Mouse (Mus musculus) small intestine, adult 2 months (tissue): ENCODE measurements around the gene Larp1.

ENCODE experiments used
- CTCF ChIP-seq: fragments of 200-500 bp; IDR thresholded peaks from 2 replicates; pipeline ENCODE4 v1.5.1; 2012; ENCODE audit warnings: low read depth, mild to moderate bottlenecking, control low read depth, inconsistent platforms, low read length, moderate library complexity, mixed read lengths; ENCODE audit not compliant: insufficient replicate concordance, insufficient read length; ENCODE audit errors: extremely low read depth
- POLR2A ChIP-seq: fragments of 200-500 bp; IDR thresholded peaks from 2 replicates; pipeline ENCODE4 v1.6.1; 2012; ENCODE audit warnings: low read depth, mild to moderate bottlenecking, control low read depth, inconsistent platforms, low read length, moderate library complexity

GRCm38 (mm10) chr11:57968301-57968700 is 40.6 kb upstream of the Larp1 start:
- TF ChIP-seq CTCF (no peak), POLR2A (no peak)
